Mouse (Mus musculus) thymus, adult 2 months (tissue): ENCODE results near the gene Tmod3.

Experiments
- CTCF ChIP-seq: fragments of 200-500 bp; IDR thresholded peaks from 2 replicates; pipeline ENCODE4 v1.5.1; 2012; ENCODE audit warnings: mild to moderate bottlenecking, control low read depth, low read length, moderate library complexity, borderline replicate concordance; ENCODE audit not compliant: control insufficient read depth, poor library complexity, insufficient read depth; ENCODE audit errors: extremely low read depth
- POLR2A ChIP-seq: fragments of 200-500 bp; IDR thresholded peaks from 2 replicates; pipeline ENCODE4 v1.6.1; 2012; ENCODE audit warnings: mild to moderate bottlenecking, low read length, control low read depth, moderate library complexity; ENCODE audit not compliant: control insufficient read depth, poor library complexity, insufficient read depth; ENCODE audit errors: extremely low read depth

DNA sequence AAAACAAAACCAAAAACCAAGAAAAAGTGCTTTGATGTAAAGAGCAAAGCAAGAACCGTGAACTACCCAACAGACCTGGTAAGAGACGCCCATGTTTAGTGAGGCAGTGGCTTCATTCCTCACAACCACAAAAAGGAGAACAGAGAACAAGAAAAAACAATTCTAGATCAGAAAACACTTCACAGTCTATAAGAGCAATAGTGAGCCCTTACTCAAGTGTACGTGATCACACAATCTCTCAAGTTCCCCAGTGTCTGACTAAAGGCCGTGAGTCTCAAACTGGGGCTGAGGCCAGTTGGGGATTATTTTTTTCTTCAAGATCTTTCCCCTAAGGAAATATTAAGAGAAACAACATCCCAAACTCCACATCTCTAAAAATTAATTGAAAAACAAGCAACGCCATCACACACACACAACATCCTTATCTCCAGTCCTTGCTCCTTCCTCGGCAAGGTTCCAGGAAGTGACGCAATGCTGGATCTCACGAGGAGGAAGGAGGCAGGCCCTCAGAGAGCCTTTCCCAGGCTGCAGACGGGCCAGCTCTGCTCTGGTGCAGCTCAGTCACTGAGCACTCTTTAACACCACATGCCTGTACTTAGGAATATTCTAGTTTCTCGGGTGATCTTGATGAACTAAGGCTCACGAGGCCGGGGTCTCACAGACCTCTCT lies 12.4 kb downstream of the Tmod3 start:
- no peak for TF ChIP-seq CTCF
- TF ChIP-seq POLR2A: no peak
